Mouse (Mus musculus) gastrocnemius, adult 2 months (tissue): ENCODE data around the gene Raly. TPM values are rescaled to one million over a fixed set of nuclear protein-coding genes. Genes with fewer than 3 reads are reported as not detected.

Source experiments
- DNase-seq: peaks from one replicate; pipeline ENCODE4 v3.0.0; 2022
- H3K27ac ChIP-seq: fragments of 200-600 bp; 2 replicates; pipeline ENCODE4 v1.8.1; 2022; ENCODE audit warnings: mild to moderate bottlenecking
- H3K4me3 ChIP-seq: fragments of 200-600 bp; 2 replicates; pipeline ENCODE4 v1.8.1; 2022; ENCODE audit warnings: mild to moderate bottlenecking, moderate library complexity
- CTCF ChIP-seq: fragments of 200-600 bp; IDR thresholded peaks from 2 replicates; pipeline ENCODE4 v1.8.1; 2022; ENCODE audit warnings: antibody characterized with exemption, mild to moderate bottlenecking, moderate library complexity
- intact Hi-C: fragments of 180-260 bp; cut with DNase I; formaldehyde crosslinking; loops from one replicate; pipeline ENCODE4 v1.15.1; 2025
- total RNA-seq, 2 experiments: library from RNA; stranded (reverse); gene quantifications; 2 replicates each; pipeline ENCODE4 v1.2.3; 2021

The Raly gene
- total RNA-seq, 2 experiments from 2014 or later = 62.5 to 70.7 TPM

- DNase-seq = no peak
- Histone ChIP-seq H3K27ac (peak overlapping the region; percentile 53), H3K4me3 (no peak overlapping the region)
- intact Hi-C loops = no loop called here
- TF ChIP-seq CTCF = no peak
Measured at GRCm38 (mm10) chr2:154820346-154820745, 29.4 kb downstream of the Raly start.

GRCm38 (mm10) chr2:154826054-154826538, 35.2 kb downstream of the Raly start:
- intact Hi-C loops = no loop called here
- no peak for TF ChIP-seq CTCF
- DNase-seq = no peak
- Histone ChIP-seq H3K27ac (no peak overlapping the region), H3K4me3 (no peak overlapping the region)

DNA sequence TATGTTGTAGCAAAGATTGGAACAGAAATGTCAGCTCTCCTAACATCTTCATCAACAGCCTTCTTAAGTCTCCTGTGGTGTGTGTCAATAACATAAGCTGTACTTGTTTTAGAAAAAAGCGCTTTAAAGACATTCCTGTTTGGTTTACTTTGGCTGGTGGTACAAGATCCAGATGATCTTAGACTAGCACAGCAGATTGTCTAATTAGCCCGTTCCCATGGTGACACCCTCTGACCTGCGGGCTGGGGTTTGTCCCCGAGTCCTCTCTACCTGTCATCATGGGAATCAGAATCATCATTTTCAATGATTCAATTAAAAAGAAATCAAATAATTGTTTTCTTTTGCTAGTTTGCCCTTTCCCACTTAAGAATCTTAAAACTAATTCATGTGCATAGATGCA, 36.6 kb downstream of the Raly start:
- Histone ChIP-seq H3K4me3 (no peak overlapping the region), H3K27ac (no peak overlapping the region)
- TF ChIP-seq CTCF = no peak
- no peak for DNase-seq
- intact Hi-C loops = no loop called here

- Histone ChIP-seq H3K4me3 (no peak overlapping the region), H3K27ac (no peak overlapping the region)
- DNase-seq = no peak
- TF ChIP-seq CTCF = no peak
- intact Hi-C loops = no loop called here
Measured at GRCm38 (mm10) chr2:154832471-154832870, 41.6 kb downstream of the Raly start.

DNA sequence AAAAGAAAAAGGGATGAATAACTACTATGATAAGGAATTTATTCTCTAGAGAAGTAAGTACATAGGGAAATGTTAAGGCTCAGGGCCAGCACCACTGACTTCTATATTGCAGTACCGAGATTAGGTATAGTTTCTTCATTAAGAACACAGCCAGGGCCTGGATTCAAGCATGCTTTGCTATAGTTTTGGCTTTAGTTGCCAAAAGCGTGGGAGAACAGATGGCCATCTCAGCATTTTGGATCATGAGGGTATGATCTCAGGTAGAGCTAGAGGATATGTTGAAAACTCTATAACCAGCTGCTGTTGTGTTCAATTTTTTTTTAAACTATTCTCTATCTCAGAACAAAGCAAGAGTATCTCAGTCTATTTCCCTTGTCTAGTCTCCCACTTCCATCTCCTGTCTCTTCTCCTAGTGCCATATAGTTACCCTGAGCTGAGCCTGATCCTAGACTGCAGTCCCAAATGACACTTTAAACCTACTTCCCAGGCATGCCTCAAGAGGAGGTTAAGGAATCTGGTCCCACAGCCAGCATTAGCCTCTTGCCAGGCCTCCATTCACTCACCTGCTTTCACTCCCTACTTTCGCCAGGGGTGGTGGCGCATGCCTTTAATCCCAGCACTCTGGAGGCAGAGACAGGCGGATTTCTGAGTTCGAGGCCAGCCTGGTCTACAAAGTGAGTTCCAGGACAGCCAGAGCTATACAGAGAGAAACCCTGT, 43.4 kb downstream of the Raly start:
- H3K4me3 ChIP-seq = no peak overlapping the region
- no peak overlapping the region for H3K27ac ChIP-seq
- no peak for TF ChIP-seq CTCF
- no peak for DNase-seq
- intact Hi-C loops = no loop called here

- DNase-seq = no peak
- intact Hi-C loops = no loop called here
- H3K27ac ChIP-seq = no peak overlapping the region
- no peak overlapping the region for H3K4me3 ChIP-seq
- no peak for TF ChIP-seq CTCF
Measured at GRCm38 (mm10) chr2:154836537-154836936, 45.6 kb downstream of the Raly start.

- DNase-seq = no peak
- intact Hi-C loops = no loop called here
- no peak for TF ChIP-seq CTCF
- Histone ChIP-seq H3K27ac (no peak overlapping the region), H3K4me3 (no peak overlapping the region)
Measured at GRCm38 (mm10) chr2:154848086-154848485, 57.2 kb downstream of the Raly start.

GRCm38 (mm10) chr2:154855383-154855782, 64.5 kb downstream of the Raly start:
- intact Hi-C loops = loop anchor here (1.0 to 5.0 kb wide), 4 partner anchors 63 to 153 kb away; partner anchors contain the start of genes Raly and a
- DNase-seq = peak; percentile 61
- Histone ChIP-seq H3K4me3 (no peak overlapping the region), H3K27ac (no peak overlapping the region)
- peak; percentile 81 for TF ChIP-seq CTCF

- TF ChIP-seq CTCF = no peak
- intact Hi-C loops = no loop called here
- H3K27ac ChIP-seq = no peak overlapping the region
Measured at GRCm38 (mm10) chr2:154863672-154864071, 72.8 kb downstream of the Raly start.

DNA sequence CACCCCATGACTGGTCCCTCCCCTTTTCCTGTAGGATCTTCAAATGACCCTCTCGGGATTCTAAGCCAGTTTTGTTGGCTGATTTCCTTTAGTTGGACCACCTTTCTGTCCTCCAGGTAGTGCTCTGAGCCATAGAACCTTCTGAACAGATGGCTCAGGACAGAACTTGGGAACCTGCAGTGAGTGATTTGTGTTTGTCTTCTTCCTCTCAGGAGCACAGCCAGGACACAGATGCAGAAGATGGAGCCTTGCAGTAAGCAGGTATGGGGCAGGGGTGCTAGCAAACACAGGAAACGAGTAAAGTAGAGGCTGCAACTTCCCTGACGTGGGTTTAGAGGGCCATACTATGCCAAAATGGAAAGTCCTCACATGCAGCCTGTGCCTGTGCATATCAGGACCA, 74.8 kb downstream of the Raly start:
- Histone ChIP-seq H3K4me3 (no peak overlapping the region), H3K27ac (no peak overlapping the region)
- no peak for DNase-seq
- intact Hi-C loops = no loop called here
- no peak for TF ChIP-seq CTCF

More at GRCm38 (mm10) chr2:154863672-154864071, 72.8 kb downstream of the Raly start:
- no peak overlapping the region for H3K4me3 ChIP-seq
- DNase-seq = no peak

GRCm38 (mm10) chr2:154868106-154868505, 77.2 kb downstream of the Raly start:
- intact Hi-C loops = no loop called here
- no peak for TF ChIP-seq CTCF
- DNase-seq = no peak
- no peak overlapping the region for H3K27ac ChIP-seq
- no peak overlapping the region for H3K4me3 ChIP-seq

GRCm38 (mm10) chr2:154869954-154870641, 79.2 kb downstream of the Raly start:
- H3K27ac ChIP-seq = peak overlapping the region; percentile 38
- no peak for DNase-seq
- TF ChIP-seq CTCF = no peak
- H3K4me3 ChIP-seq = no peak overlapping the region
- intact Hi-C loops = no loop called here

- no peak for TF ChIP-seq CTCF
- intact Hi-C loops = no loop called here
- DNase-seq = no peak
- Histone ChIP-seq H3K27ac (no peak overlapping the region), H3K4me3 (no peak overlapping the region)
Measured at GRCm38 (mm10) chr2:154876621-154877020, 85.7 kb downstream of the Raly start.
